Mouse (Mus musculus) cerebellum, postnatal 4 days (tissue): ENCODE measurements around the gene Gm17542.
A peak's percentile ranks its signal among the peaks of the same experiment; 100 is the strongest.
"Not testable (repeated sequence)": the region's sequence is repeated elsewhere in the genome, so short reads cannot be mapped to it uniquely, and the experiment has no call there.

Experiments
- DNase-seq, 2 experiments: peaks; one replicate each; pipeline ENCODE4 v3.0.0; 2022; ENCODE audit warnings: low spot score in 2 of 2, mixed read lengths in 1 of 2

Gene Gm17542

GRCm38 (mm10) chr10:58718110-58718509, at the start of gene Gm17542:
TSS of gene Gm17542 (minus strand) at chr10:58718210.
- not testable (repeated sequence) for DNase-seq

- DNase-seq: no peak
Observed at GRCm38 (mm10) chr10:58739779-58740178, 21.8 kb upstream of the Gm17542 start.

- no peak for DNase-seq
Observed at GRCm38 (mm10) chr10:58738152-58738551, 20.1 kb upstream of the Gm17542 start.

- DNase-seq: no peak
Observed at GRCm38 (mm10) chr10:58714789-58715148, 3.2 kb downstream of the Gm17542 start.

GRCm38 (mm10) chr10:58713855-58714788, 3.9 kb downstream of the Gm17542 start:
- no peak for DNase-seq

- DNase-seq: no peak
Observed at GRCm38 (mm10) chr10:58713225-58713624, 4.8 kb downstream of the Gm17542 start.

- no peak for DNase-seq
Observed at GRCm38 (mm10) chr10:58709021-58709420, 9.0 kb downstream of the Gm17542 start.

- DNase-seq: no peak
Observed at GRCm38 (mm10) chr10:58700578-58700977, 17.4 kb downstream of the Gm17542 start.

GRCm38 (mm10) chr10:58700160-58700559, 17.9 kb downstream of the Gm17542 start:
- no peak for DNase-seq

- no peak for DNase-seq
Observed at GRCm38 (mm10) chr10:58698955-58699354, 19.1 kb downstream of the Gm17542 start.

GRCm38 (mm10) chr10:58691051-58691450, 27.0 kb downstream of the Gm17542 start:
- no peak for DNase-seq

GRCm38 (mm10) chr10:58679298-58679697, 38.7 kb downstream of the Gm17542 start:
- DNase-seq: no peak

GRCm38 (mm10) chr10:58675533-58675932, 42.5 kb downstream of the Gm17542 start, which contains the start of gene Edar:
TSS of gene Edar (minus strand) at chr10:58675654.
- DNase-seq: peak; percentile 70 to 85

GRCm38 (mm10) chr10:58673278-58674061, 44.5 kb downstream of the Gm17542 start:
- DNase-seq: peak; percentile 75 to 81

GRCm38 (mm10) chr10:58672557-58673277, 45.3 kb downstream of the Gm17542 start:
- no peak for DNase-seq

- peak in 1 of 2 experiments; percentile 23 for DNase-seq
Observed at GRCm38 (mm10) chr10:58663868-58664267, 54.1 kb downstream of the Gm17542 start.
